Mouse (Mus musculus) megakaryocyte, embryonic 14.5 days (primary cell): Measurements from ENCODE around the gene Ralb. TPM values are rescaled to one million over a fixed set of nuclear protein-coding genes. Genes with fewer than 3 reads are reported as not detected.

Experiments used
- H3K27me3 ChIP-seq: replicated peaks from 2 replicates; pipeline ENCODE3; 2012; ENCODE audit warnings: inconsistent platforms
- H3K36me3 ChIP-seq: replicated peaks from 2 replicates; pipeline ENCODE3; 2012; ENCODE audit warnings: low read length, inconsistent platforms, mixed read lengths
- H3K4me1 ChIP-seq: 2 replicates; pipeline ENCODE4 v1.6.1; 2012; ENCODE audit warnings: inconsistent platforms
- H3K4me3 ChIP-seq: replicated peaks from 2 replicates; pipeline ENCODE3; 2012; ENCODE audit warnings: moderate library complexity, mild to moderate bottlenecking, inconsistent platforms
- H3K9me3 ChIP-seq: 2 replicates; pipeline ENCODE4 v1.6.1; 2012; ENCODE audit warnings: inconsistent platforms
- FLI1 ChIP-seq: IDR thresholded peaks from 2 replicates; pipeline ENCODE4 v1.6.1; 2012; ENCODE audit warnings: low read length, inconsistent platforms, mixed read lengths
- GATA1 ChIP-seq: IDR thresholded peaks from 3 replicates; pipeline ENCODE4 v1.6.1; 2012; ENCODE audit warnings: mixed read lengths, low read length, inconsistent platforms, borderline replicate concordance
- polyA plus RNA-seq: library from polyadenylated mRNA; stranded (reverse); fragments of >175 nt; gene quantifications from 2 replicates; pipeline ENCODE4 v1.2.3, GENCODE M21; 2012; ENCODE audit warnings: low replicate concordance; ENCODE audit not compliant: insufficient read depth

The Ralb gene
- polyA plus RNA-seq, 1 experiment, result 45.9 TPM

DNA sequence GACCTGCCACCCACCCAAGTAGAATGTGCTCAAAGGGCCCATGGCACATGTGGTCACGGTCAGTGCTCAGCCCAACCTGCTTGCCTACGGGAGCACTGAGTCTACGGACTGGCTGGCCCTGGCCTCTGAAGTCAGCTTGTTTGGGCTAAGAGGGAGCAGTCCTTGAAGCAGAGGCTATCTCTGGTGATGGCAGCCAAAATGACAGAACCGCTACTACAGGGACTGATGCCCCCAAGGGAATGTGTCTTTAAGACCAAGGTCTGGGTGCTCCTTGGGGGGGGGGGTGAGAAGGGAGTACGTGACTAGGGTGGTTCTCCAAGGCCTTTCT is 47.1 kb downstream of the Ralb start:
- Histone ChIP-seq H3K9me3 (no peaks in the 10 kb centered on the region), H3K27me3 (peaks cover 62% of the 10 kb centered on the region), H3K4me3 (peak overlapping the region; percentile 89), H3K4me1 (peaks cover 27% of the 10 kb centered on the region), H3K36me3 (no peaks in the 10 kb centered on the region)
- TF ChIP-seq FLI1 (no peak), GATA1 (no peak)

DNA sequence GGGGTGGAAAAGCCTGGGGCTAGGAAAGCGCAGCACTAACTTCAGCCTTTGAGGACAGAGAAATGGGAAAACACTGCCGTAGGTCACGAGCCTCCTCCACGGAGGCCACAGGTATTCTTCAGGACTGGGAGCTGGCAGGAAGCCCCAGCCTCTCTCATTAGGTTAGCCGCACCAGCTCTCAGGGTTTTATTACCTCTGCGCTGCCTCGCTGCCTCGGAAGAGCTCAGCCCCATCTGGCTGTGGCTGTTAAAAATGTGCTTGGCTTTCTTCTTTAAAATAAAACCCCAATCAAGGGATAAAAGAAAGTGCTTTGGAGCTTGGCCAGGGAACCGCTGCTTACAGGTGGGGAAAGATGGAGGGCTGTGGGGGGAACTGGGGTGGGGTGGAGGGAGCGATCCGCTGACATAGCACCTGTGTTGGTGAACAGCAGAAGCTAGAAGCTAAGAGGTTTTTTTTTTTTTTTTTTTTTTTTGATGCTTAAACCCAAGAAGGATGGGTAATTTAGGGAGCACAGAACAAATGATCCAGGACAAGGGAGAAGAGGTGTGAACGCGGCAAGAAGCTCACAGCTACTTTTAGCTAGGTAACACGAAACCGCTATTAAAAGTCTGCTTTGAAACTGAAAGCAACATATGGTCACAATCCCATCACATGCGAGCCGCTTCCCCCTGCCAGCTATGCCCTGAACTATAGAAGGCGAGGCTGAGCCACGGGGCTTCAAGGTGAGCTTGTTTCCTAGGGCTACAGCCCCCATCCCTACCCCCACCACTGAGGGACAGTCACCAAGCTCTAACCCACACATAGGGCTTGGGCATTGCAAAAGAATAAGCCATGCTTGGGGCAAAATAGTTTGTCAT is 47.7 kb downstream of the Ralb start:
- no peak for TF ChIP-seq GATA1
- no peak for TF ChIP-seq FLI1
- Histone ChIP-seq H3K4me3 (peak overlapping the region; percentile 89), H3K4me1 (peaks cover 27% of the 10 kb centered on the region), H3K9me3 (no peaks in the 10 kb centered on the region), H3K27me3 (peaks cover 56% of the 10 kb centered on the region), H3K36me3 (no peaks in the 10 kb centered on the region)

DNA sequence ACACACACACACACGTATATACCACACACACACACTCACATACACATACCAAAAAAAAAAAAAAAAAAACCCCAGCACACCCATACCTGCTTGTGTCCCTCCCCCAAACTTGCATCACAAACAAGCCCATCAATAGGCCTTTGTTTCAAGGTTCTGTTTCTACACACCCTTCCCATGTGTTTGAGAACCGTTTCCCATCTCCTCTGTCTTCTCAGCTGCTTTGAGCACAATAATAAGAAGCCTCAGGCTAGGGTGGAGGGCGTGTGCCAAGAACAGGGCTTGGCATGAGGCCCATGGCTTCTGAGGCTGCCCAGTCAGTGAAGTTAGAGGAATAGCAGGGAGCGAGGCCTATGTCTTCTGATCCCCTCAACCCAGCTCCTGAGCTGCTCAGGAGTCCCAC is 50.9 kb downstream of the Ralb start:
- Histone ChIP-seq H3K27me3 (peaks cover 53% of the 10 kb centered on the region), H3K4me3 (no peak overlapping the region), H3K36me3 (no peaks in the 10 kb centered on the region), H3K4me1 (peaks cover 27% of the 10 kb centered on the region), H3K9me3 (no peaks in the 10 kb centered on the region)
- TF ChIP-seq FLI1 (no peak), GATA1 (no peak)

DNA sequence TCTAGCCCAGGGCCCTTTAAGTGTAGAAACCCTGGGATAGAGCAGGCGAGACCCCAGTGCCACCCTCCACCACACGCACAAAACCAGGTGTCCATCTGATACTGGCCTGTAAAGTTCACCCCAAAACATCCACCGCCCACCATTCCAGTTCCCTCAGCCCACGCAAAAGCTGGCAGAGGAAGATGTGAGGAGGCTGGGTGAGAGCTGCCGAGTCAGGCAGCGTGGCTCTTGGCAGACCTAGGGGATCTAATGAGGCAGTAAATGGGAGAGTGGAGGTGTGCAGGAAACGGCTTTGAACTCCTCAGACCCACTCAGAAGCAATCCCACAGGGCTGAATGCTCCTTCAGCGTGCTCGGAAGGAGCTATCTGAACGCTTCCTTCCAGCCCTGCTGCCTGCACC is 53.2 kb downstream of the Ralb start:
- TF ChIP-seq FLI1, result no peak
- no peak for TF ChIP-seq GATA1
- Histone ChIP-seq H3K4me1 (peaks cover 5% of the 10 kb centered on the region), H3K36me3 (no peaks in the 10 kb centered on the region), H3K4me3 (no peak overlapping the region), H3K9me3 (no peaks in the 10 kb centered on the region), H3K27me3 (peaks cover 57% of the 10 kb centered on the region)

- H3K36me3 ChIP-seq, result no peaks in the 10 kb centered on the region
- no peaks in the 10 kb centered on the region for H3K9me3 ChIP-seq
- peaks cover 55% of the 10 kb centered on the region for H3K27me3 ChIP-seq
- TF ChIP-seq FLI1 (no peak), GATA1 (no peak)
- no peaks in the 10 kb centered on the region; the same call in 1 of the 2 replicates for H3K4me1 ChIP-seq
- no peak overlapping the region for H3K4me3 ChIP-seq
These were observed 53.8 kb downstream of the Ralb start for GRCm38 (mm10) chr1:119450651-119451345.

GRCm38 (mm10) chr1:119446753-119447283 is 57.8 kb downstream of the Ralb start:
- H3K4me3 ChIP-seq, result no peak overlapping the region
- no peaks in the 10 kb centered on the region for H3K36me3 ChIP-seq
- no peaks in the 10 kb centered on the region; the same call in 1 of the 2 replicates for H3K4me1 ChIP-seq
- H3K27me3 ChIP-seq, result peaks cover 44% of the 10 kb centered on the region
- H3K9me3 ChIP-seq, result no peaks in the 10 kb centered on the region
- TF ChIP-seq FLI1 (no peak), GATA1 (no peak)

- TF ChIP-seq FLI1 (no peak), GATA1 (no peak)
- Histone ChIP-seq H3K36me3 (no peaks in the 10 kb centered on the region), H3K9me3 (peaks cover 3% of the 10 kb centered on the region; the same call in 1 of the 2 replicates), H3K27me3 (peaks cover 36% of the 10 kb centered on the region), H3K4me3 (no peak overlapping the region), H3K4me1 (no peaks in the 10 kb centered on the region; the same call in 1 of the 2 replicates)
These were observed 60.8 kb downstream of the Ralb start for GRCm38 (mm10) chr1:119443591-119444350.

GRCm38 (mm10) chr1:119442901-119443300 is 61.7 kb downstream of the Ralb start:
- Histone ChIP-seq H3K4me1 (no peaks in the 10 kb centered on the region; the same call in 1 of the 2 replicates), H3K36me3 (no peaks in the 10 kb centered on the region), H3K27me3 (peaks cover 34% of the 10 kb centered on the region), H3K9me3 (peaks cover 3% of the 10 kb centered on the region; the same call in 1 of the 2 replicates), H3K4me3 (no peak overlapping the region)
- TF ChIP-seq GATA1, result no peak

- no peak for TF ChIP-seq GATA1
- no peak for TF ChIP-seq FLI1
- Histone ChIP-seq H3K4me3 (peak overlapping the region; percentile 4), H3K9me3 (peaks cover 17% of the 10 kb centered on the region), H3K4me1 (no peaks in the 10 kb centered on the region), H3K27me3 (peaks cover 24% of the 10 kb centered on the region), H3K36me3 (no peaks in the 10 kb centered on the region)
These were observed 66.4 kb downstream of the Ralb start for GRCm38 (mm10) chr1:119438105-119438637.

DNA sequence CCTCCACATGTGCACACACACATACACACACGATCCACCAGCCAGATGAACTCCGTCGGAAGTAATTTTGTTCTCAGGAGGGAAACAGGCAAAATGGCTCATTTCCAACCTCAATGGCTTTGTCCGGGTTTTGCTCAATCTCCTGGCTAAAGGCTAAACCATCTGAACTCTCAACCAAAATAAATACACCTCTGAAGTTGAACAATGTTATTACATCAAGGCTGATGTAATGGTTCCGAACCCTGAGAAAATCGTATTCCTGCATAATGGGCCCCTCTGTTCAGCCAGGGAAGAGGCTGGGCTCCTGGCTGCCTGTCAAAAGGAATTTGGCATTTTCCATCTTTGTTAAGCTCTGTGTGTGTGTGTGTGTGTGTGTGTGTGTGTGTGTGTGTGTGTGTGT is 67.2 kb downstream of the Ralb start:
- no peak overlapping the region for H3K4me3 ChIP-seq
- no peak for TF ChIP-seq FLI1
- TF ChIP-seq GATA1, result no peak
- H3K36me3 ChIP-seq, result no peaks in the 10 kb centered on the region
- no peaks in the 10 kb centered on the region for H3K4me1 ChIP-seq
- peaks cover 22% of the 10 kb centered on the region for H3K27me3 ChIP-seq
- H3K9me3 ChIP-seq, result peaks cover 17% of the 10 kb centered on the region
